Mouse (Mus musculus): ENCODE results near the gene Wap. TPM values are rescaled to one million over a fixed set of nuclear protein-coding genes. Genes with fewer than 3 reads are reported as not detected.

Gene Wap
- total RNA-seq, 2 experiments from 2014 or later, result not detected

DNA sequence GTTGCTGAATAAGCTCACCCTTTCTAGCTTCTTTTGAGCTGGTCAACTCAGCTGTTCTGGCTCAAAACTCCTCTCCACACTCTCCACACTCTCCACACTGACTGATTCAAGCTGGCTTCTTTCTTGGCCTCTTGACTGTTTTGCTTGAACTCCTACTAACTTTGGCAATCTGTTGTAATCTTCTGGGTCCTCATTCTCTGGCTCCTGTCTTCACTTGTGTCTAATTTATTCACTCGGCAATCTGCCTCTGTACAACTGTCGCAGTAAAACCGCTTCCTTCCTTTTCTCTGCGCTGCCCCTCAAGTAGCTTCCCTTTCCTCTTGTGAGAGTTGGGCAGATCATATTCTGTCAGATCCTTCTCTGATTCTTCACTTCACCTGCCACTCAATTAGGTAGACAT is 10.7 kb downstream of the Wap start:
- DNase-seq, result no peak

GRCm38 (mm10) chr11:6626388-6626772 is 12.1 kb downstream of the Wap start:
- no peak for DNase-seq

GRCm38 (mm10) chr11:6625478-6626387 is 12.7 kb downstream of the Wap start, which contains the start of gene Tbrg4:
Tbrg4 (minus strand) TSS chr11:6626067.
- peak; percentile 94 to 96 for DNase-seq

DNA sequence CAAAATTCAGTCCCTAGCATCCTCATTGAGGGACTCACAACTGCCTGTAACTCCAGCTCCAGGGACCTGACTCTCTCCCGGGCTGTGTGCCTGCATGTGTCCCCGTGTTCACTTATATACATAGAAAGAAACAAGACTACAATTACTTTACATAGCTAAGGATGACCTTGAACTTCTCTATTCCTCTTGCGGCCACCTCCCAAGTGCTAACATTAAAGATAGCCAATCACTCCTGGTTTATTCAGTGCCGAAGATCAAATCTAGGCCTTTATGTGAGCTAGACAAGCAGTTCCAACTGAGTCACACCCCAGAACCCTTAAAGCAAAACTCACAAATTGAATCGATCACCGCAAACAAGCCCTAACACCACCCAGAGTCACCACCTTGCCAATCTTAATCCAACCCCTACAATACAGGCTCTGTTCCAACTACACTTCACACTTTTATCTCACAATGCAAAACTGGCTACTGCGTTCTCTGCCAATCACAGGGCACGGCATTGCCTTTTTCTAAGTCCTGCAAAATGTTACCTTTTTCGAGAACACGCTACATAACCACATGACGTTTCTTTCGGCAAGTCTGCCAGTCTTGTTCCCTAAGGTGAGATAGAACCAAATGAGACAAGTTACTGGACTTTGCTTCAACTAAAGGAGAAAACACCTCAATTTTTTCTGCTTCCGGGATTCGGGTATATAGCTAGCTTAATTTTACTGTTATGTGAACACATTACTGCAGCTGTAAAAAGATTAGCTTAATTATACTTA is 13.6 kb downstream of the Wap start:
- no peak for DNase-seq

DNA sequence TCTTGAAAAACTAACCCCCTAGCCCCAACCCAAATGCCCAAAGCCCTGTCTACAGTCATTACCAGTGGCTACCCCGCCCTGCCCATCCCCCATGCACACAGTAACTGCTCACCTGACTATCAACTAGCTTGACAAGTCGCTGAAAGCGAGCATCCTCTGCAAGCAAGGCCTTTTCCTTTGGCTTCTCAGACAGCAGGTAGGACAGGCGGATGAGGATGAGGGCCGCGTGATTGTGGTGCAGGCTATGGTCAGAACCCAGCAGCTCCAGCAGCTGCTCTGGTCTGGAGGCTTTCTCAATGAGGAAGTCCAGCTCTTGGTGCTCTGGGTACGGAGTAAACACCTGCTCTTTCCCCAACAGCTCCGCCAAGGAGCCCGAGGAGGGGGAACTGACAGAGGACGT is 14.7 kb downstream of the Wap start:
- DNase-seq, result no peak

DNA sequence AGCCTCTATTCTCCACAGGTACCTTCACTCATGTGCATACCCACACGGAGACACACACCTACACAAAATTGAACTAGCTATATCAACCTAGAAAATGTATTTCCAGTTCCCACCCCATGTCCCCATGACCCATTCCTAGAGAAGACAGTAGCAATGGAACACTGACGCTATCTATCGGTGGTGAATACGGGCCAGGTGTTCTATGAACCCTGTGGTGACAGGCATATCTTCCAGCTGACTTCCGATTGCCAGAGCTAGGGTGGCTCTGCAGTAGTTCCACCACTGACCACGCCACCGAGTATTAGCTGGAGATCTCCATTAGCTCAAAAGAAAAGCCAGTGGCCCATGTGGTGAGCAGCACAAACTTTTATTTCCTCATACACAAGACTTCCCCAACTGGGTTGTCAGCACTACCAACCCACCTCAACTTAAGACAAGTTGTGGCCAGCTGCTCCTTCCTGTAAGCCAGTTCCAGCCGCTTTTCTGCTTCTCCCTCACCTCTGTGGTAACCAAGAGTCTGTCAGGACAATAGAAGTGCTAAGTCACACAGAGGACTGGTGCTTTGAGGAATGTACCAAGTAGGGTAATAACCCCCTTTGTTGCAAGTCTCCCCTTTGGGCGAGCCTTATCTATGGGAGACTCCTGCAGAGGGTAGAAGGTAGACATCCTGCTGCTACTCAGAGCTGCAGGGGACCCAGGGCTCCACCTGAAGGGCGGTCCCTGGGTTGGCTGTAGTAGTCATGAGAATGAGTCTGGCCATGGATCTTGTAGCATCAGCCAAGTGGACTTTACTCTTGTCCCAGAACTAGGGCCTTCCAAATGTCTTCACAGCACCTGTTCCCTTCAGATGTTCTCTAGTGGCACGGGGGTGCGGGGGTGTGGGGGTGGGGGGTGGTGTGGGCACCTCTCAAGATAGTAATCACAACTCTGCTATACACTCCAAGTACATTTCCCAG is 22.9 kb downstream of the Wap start:
- no peak for DNase-seq

- peak; percentile 24 to 34 for DNase-seq
Observed at GRCm38 (mm10) chr11:6605491-6606399, 32.7 kb downstream of the Wap start, which contains the start of gene Nacad. Nacad (minus strand) TSS chr11:6606053.

GRCm38 (mm10) chr11:6605021-6605481 is 33.4 kb downstream of the Wap start:
- DNase-seq, result no peak

DNA sequence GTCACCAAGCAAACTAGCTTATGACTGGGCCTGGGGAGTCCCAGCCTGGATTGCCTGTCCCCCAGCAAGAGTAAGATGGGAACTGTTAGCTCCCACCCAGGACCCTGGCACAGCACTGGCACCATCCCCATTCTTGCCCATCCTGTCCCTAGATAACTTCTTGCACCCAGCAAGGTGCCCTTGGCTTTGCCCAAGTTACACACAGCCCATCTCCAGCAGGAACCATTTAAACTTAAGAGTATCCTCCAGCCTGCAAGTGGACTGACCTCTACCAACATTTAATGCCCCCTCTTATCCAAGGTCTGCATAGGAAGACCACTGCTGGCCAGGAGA is 33.9 kb downstream of the Wap start:
- DNase-seq, result no peak

DNA sequence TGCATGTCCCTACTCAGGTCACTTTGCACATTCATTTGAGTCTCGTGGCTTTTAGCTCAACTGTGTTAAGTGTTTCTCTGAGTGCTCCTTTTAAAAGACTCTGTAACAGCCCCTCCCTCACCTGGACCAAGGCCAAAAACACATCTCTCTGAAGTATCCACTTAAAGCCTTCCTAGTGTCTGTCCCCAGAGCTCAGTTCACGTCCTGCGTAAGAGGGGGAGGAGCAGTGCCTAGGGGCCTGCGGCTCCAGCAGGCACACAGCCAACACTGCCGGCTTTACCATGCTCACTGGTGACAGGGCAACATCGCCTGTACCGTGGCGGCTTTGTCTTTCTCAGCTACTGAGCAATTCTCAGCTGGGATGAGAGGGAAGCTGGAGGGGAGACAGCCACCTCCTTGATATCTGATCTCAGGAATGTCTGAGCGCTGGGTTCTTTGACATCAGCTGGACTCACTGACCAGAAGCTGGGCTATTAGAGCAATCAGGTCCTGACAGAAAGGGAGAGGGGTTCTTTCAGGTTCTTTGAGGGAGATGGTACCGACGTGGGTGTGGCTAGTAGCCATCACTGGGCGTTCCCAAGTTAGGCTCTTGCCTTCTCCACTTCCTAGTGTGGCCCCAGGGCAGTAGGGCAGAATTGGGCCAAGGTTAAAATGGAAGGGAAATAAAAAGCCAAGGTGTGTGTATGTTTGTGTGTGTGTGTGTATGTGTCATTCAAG is 34.4 kb downstream of the Wap start:
- peak; percentile 52 to 62 for DNase-seq

GRCm38 (mm10) chr11:6603224-6603623 is 35.2 kb downstream of the Wap start:
- no peak for DNase-seq

DNA sequence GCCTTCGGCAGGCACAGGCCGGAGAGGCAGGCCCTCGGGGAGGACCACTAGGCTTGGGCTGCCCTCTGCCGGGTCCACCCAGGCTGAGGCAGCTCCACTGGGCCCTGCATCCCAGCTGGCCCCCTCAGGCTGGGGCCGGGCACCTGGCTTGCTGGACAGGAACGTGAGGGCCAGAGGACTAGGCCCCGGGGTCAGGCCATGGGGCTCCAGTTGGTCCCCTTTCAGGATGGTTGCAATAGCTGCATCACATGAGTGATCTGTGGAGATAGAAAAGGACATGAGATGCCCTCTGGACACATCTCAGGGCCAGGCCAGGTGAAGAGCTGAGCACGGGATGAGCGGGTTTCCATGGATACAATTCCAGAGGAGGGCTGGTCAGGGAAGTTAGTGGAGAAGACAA is 35.8 kb downstream of the Wap start:
- no peak for DNase-seq

DNA sequence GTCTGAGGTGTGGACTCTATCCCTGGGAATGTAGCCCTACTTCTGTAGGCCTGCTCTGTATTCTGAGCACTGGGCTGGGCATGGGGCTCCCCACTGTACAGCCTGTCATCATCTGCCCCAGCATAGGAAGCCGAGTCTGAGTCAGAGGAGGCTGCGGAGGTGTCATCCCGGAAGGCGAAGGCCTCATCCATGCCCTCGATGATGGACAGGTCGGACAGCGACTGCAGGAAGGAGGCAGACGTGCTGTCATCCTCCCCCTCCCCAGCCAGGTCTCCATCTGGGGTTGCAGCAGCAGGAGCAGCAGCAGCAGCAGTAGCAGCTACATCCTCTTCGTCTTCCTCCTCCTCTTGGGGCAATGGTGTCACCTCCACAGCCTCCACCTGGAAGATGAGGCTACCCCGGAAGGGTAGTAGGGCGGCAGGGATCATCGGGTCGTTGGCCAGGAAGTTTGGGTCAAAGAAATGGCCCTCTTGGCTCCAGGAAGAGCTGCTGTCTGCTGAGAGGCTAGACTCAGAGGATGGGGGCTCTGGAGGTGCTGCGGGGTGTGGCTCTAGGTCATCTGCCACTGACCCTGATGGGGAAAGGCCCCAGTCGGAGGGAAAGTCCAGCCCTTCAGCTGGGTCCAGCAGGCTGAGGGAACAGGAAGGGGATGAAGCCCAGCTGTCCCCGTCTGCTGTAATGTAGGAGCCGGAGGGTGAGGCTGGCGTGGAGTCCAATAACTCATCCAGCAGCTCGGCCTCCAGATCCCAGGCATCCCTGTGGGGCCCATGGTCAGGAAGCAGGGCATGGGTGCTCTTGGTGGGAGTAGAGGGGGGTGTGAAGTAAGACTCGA is 36.6 kb downstream of the Wap start:
- DNase-seq, result no peak

- no peak for DNase-seq
Observed at GRCm38 (mm10) chr11:6600284-6600944, 38.0 kb downstream of the Wap start.

GRCm38 (mm10) chr11:6599831-6600230 is 38.6 kb downstream of the Wap start:
- DNase-seq, result peak; percentile 31 to 57

GRCm38 (mm10) chr11:6599011-6599681 is 39.3 kb downstream of the Wap start:
- no peak for DNase-seq

GRCm38 (mm10) chr11:6598191-6598889 is 40.1 kb downstream of the Wap start:
- DNase-seq, result no peak
